Mouse (Mus musculus): ENCODE results near the gene Olfr320. TPM values are rescaled to one million over a fixed set of nuclear protein-coding genes. Genes with fewer than 3 reads are reported as not detected.
"Not testable (repeated sequence)": the region's sequence is repeated elsewhere in the genome, so short reads cannot be mapped to it uniquely, and the experiment has no call there.

Olfr320 gene
- polyA plus RNA-seq, 1 experiment from 2014 or later, result not detected

- Histone ChIP-seq H3K27me3 (ENCODE audit: insufficient read depth, poor library complexity, severe bottlenecking) (no peaks in the 10 kb centered on the region), H3K36me3 (no peaks in the 10 kb centered on the region), H3K27ac (no peak overlapping the region), H3K4me1 (replicated peaks) (no peaks in the 10 kb centered on the region), H3K9me3 (no peaks in the 10 kb centered on the region), H3K4me3 (no peak overlapping the region)
- no peak for DNase-seq (ENCODE audit: low spot score)
- 81% methylated on average over 11 of the region's 11 CpGs for WGBS
Observed at GRCm38 (mm10) chr11:58709086-58709485, 28.2 kb downstream of the Olfr320 start.

- WGBS, result 89% methylated on average over 7 of the region's 7 CpGs
- not testable (repeated sequence) for H3K9me3 ChIP-seq; H3K36me3 ChIP-seq; DNase-seq (ENCODE audit: low spot score); H3K4me1 ChIP-seq (replicated peaks); H3K27ac ChIP-seq; H3K4me3 ChIP-seq; H3K27me3 ChIP-seq (ENCODE audit: insufficient read depth, poor library complexity, severe bottlenecking)
Observed at GRCm38 (mm10) chr11:58717723-58718122, 36.8 kb downstream of the Olfr320 start.

- WGBS, result 84% methylated on average over 4 of the region's 4 CpGs
Observed at GRCm38 (mm10) chr11:58719701-58720100, 38.8 kb downstream of the Olfr320 start.

GRCm38 (mm10) chr11:58723914-58724313 is 43.0 kb downstream of the Olfr320 start, which contains the start of gene Olfr318:
Gene Olfr318, minus strand, starts transcription at chr11:58724014.
- H3K27ac ChIP-seq, result no peak within 1 kb of the TSS
- no peaks in the 10 kb centered on the region for H3K9me3 ChIP-seq
- H3K27me3 ChIP-seq (ENCODE audit: insufficient read depth, poor library complexity, severe bottlenecking), result no peaks in the 10 kb centered on the region
- DNase-seq (ENCODE audit: low spot score), result no peak
- no peaks in the 10 kb centered on the region for H3K36me3 ChIP-seq
- no peak within 1 kb of the TSS for H3K4me3 ChIP-seq
- no peaks in the 10 kb centered on the region for H3K4me1 ChIP-seq (replicated peaks)

More at GRCm38 (mm10) chr11:58719701-58720100, 38.8 kb downstream of the Olfr320 start:
- Histone ChIP-seq H3K4me3 (no peak overlapping the region), H3K27me3 (ENCODE audit: insufficient read depth, poor library complexity, severe bottlenecking) (no peaks in the 10 kb centered on the region), H3K27ac (no peak overlapping the region), H3K4me1 (replicated peaks) (no peaks in the 10 kb centered on the region), H3K9me3 (no peaks in the 10 kb centered on the region), H3K36me3 (no peaks in the 10 kb centered on the region)
- no peak for DNase-seq (ENCODE audit: low spot score)

GRCm38 (mm10) chr11:58727896-58728650 is 47.2 kb downstream of the Olfr320 start:
- not testable (repeated sequence) for H3K27ac ChIP-seq; H3K4me3 ChIP-seq; H3K36me3 ChIP-seq; DNase-seq (ENCODE audit: low spot score); H3K27me3 ChIP-seq (ENCODE audit: insufficient read depth, poor library complexity, severe bottlenecking); H3K9me3 ChIP-seq; H3K4me1 ChIP-seq (replicated peaks)
- WGBS, result 87% methylated on average over 6 of the region's 6 CpGs

- WGBS, result 68% methylated on average over 3 of the region's 3 CpGs
- Histone ChIP-seq H3K4me3 (no peak overlapping the region), H3K27ac (no peak overlapping the region)
Observed at GRCm38 (mm10) chr11:58733372-58733771, 52.5 kb downstream of the Olfr320 start.

More at GRCm38 (mm10) chr11:58733372-58733771, 52.5 kb downstream of the Olfr320 start:
- H3K9me3 ChIP-seq, result no peaks in the 10 kb centered on the region
- H3K27me3 ChIP-seq (ENCODE audit: insufficient read depth, poor library complexity, severe bottlenecking), result no peaks in the 10 kb centered on the region
- no peak for DNase-seq (ENCODE audit: low spot score)
- H3K4me1 ChIP-seq (replicated peaks), result no peaks in the 10 kb centered on the region
- H3K36me3 ChIP-seq, result no peaks in the 10 kb centered on the region

Other genes with a start within 250 kb of the Olfr320 start
- not detected in 2 replicates for gene Gm12253, start 248.5 kb upstream of the Olfr320 start, polyA plus RNA-seq (2016; fragmentation: Nextera tagmentation; extraction: Ambion mirVana)
- not detected in 2 replicates for gene Lypd9, start 228.2 kb upstream of the Olfr320 start, polyA plus RNA-seq (2016; fragmentation: Nextera tagmentation; extraction: Ambion mirVana)
- not detected in 2 replicates for gene Olfr30, start 218.8 kb upstream of the Olfr320 start, polyA plus RNA-seq (2016; fragmentation: Nextera tagmentation; extraction: Ambion mirVana)
- gene Olfr332, start 188.5 kb upstream of the Olfr320 start, polyA plus RNA-seq (2016; fragmentation: Nextera tagmentation; extraction: Ambion mirVana), result not detected in 2 replicates
- not detected in 2 replicates for gene Olfr331, start 178.5 kb upstream of the Olfr320 start, polyA plus RNA-seq (2016; fragmentation: Nextera tagmentation; extraction: Ambion mirVana)
- gene Olfr330, start 146.3 kb upstream of the Olfr320 start, polyA plus RNA-seq (2016; fragmentation: Nextera tagmentation; extraction: Ambion mirVana), result not detected in 2 replicates
- gene Olfr329-ps, start 134.7 kb upstream of the Olfr320 start, polyA plus RNA-seq (2016; fragmentation: Nextera tagmentation; extraction: Ambion mirVana), result not detected in 2 replicates
- not detected in 2 replicates for gene Olfr328, start 125.5 kb upstream of the Olfr320 start, polyA plus RNA-seq (2016; fragmentation: Nextera tagmentation; extraction: Ambion mirVana)
- gene Olfr224, start 110.5 kb upstream of the Olfr320 start, polyA plus RNA-seq (2016; fragmentation: Nextera tagmentation; extraction: Ambion mirVana), result not detected in 2 replicates
- gene Olfr325, start 103.4 kb upstream of the Olfr320 start, polyA plus RNA-seq (2016; fragmentation: Nextera tagmentation; extraction: Ambion mirVana), result not detected in 2 replicates
- not detected in 2 replicates for gene Olfr324, start 86.0 kb upstream of the Olfr320 start, polyA plus RNA-seq (2016; fragmentation: Nextera tagmentation; extraction: Ambion mirVana)
- gene 2210407C18Rik, start 65.0 kb upstream of the Olfr320 start, polyA plus RNA-seq (2016; fragmentation: Nextera tagmentation; extraction: Ambion mirVana), result not detected in 2 replicates
- gene Olfr323, start 50.6 kb upstream of the Olfr320 start, polyA plus RNA-seq (2016; fragmentation: Nextera tagmentation; extraction: Ambion mirVana), result not detected in 2 replicates
- gene Trim58, start 40.6 kb upstream of the Olfr320 start, polyA plus RNA-seq (2016; fragmentation: Nextera tagmentation; extraction: Ambion mirVana), result 0.54 and 0.60 TPM in 2 replicates
- gene Olfr322, start 22.3 kb upstream of the Olfr320 start, polyA plus RNA-seq (2016; fragmentation: Nextera tagmentation; extraction: Ambion mirVana), result not detected in 2 replicates
- not detected in 2 replicates for gene Olfr319, start 18.1 kb downstream of the Olfr320 start, polyA plus RNA-seq (2016; fragmentation: Nextera tagmentation; extraction: Ambion mirVana)
- not detected in 2 replicates for gene Olfr318, start 42.9 kb downstream of the Olfr320 start, polyA plus RNA-seq (2016; fragmentation: Nextera tagmentation; extraction: Ambion mirVana)
- gene Olfr317, start 58.1 kb downstream of the Olfr320 start, polyA plus RNA-seq (2016; fragmentation: Nextera tagmentation; extraction: Ambion mirVana), result not detected in 2 replicates
- gene Olfr316, start 71.6 kb downstream of the Olfr320 start, polyA plus RNA-seq (2016; fragmentation: Nextera tagmentation; extraction: Ambion mirVana), result not detected in 2 replicates
- gene Olfr315, start 92.1 kb downstream of the Olfr320 start, polyA plus RNA-seq (2016; fragmentation: Nextera tagmentation; extraction: Ambion mirVana), result not detected in 2 replicates
- not detected in 2 replicates for gene Olfr314, start 101.9 kb downstream of the Olfr320 start, polyA plus RNA-seq (2016; fragmentation: Nextera tagmentation; extraction: Ambion mirVana)
- 8.4 and 19.1 TPM in 2 replicates for gene Fam183b, start 120.9 kb downstream of the Olfr320 start, polyA plus RNA-seq (2016; fragmentation: Nextera tagmentation; extraction: Ambion mirVana)
- gene Olfr313, start 133.9 kb downstream of the Olfr320 start, polyA plus RNA-seq (2016; fragmentation: Nextera tagmentation; extraction: Ambion mirVana), result not detected in 2 replicates
- not detected in 2 replicates for gene Olfr312, start 148.1 kb downstream of the Olfr320 start, polyA plus RNA-seq (2016; fragmentation: Nextera tagmentation; extraction: Ambion mirVana)
- not detected in 2 replicates for gene Olfr311, start 158.2 kb downstream of the Olfr320 start, polyA plus RNA-seq (2016; fragmentation: Nextera tagmentation; extraction: Ambion mirVana)
- 10.0 and 12.0 TPM in 2 replicates for gene Gm12258, start 166.1 kb downstream of the Olfr320 start, polyA plus RNA-seq (2016; fragmentation: Nextera tagmentation; extraction: Ambion mirVana)
- 11.3 and 12.4 TPM in 2 replicates for gene 2810021J22Rik, start 186.1 kb downstream of the Olfr320 start, polyA plus RNA-seq (2016; fragmentation: Nextera tagmentation; extraction: Ambion mirVana)
- gene Zfp39, start 223.1 kb downstream of the Olfr320 start, polyA plus RNA-seq (2016; fragmentation: Nextera tagmentation; extraction: Ambion mirVana), result 4.3 and 4.7 TPM in 2 replicates
- gene Btnl10, start 236.8 kb downstream of the Olfr320 start, polyA plus RNA-seq (2016; fragmentation: Nextera tagmentation; extraction: Ambion mirVana), result 0.05 TPM in 1 of 2 replicates, not detected in the other

All from hindbrain, embryonic 10.5 days (tissue).